Mouse (Mus musculus) forebrain, postnatal 0 days (tissue): ENCODE results near the gene Creld2. TPM values are rescaled to one million over a fixed set of nuclear protein-coding genes. Genes with fewer than 3 reads are reported as not detected.

Experiments used
- ATAC-seq: fragments of 200-750 bp; cut with Nextera tagmentation; 2 replicates; pipeline ENCODE4 v1.8.0; 2017; ENCODE audit warnings: mild to moderate bottlenecking, moderate library complexity
- DNase-seq: peaks from one replicate; pipeline ENCODE4 v3.0.0-alpha.2; 2015
- H3K27ac ChIP-seq: fragments of 300-500 bp; sonication (generic); 2 replicates; pipeline ENCODE4 v1.5.1; 2014; ENCODE audit warnings: low read depth, mild to moderate bottlenecking, antibody characterized with exemption, low read length, moderate library complexity, mixed read lengths
- H3K27me3 ChIP-seq: fragments of 300-500 bp; sonication (generic); 2 replicates; pipeline ENCODE4 v1.6.1; 2014; ENCODE audit warnings: mild to moderate bottlenecking, low read length, mixed read lengths; ENCODE audit not compliant: insufficient read depth
- H3K36me3 ChIP-seq: fragments of 300-500 bp; sonication (generic); 2 replicates; pipeline ENCODE4 v1.6.1; 2014; ENCODE audit warnings: mild to moderate bottlenecking, moderate library complexity; ENCODE audit not compliant: insufficient read depth
- H3K4me1 ChIP-seq: fragments of 300-500 bp; sonication (generic); 2 replicates; pipeline ENCODE4 v1.6.1; 2014; ENCODE audit warnings: antibody characterized with exemption; ENCODE audit not compliant: insufficient read depth
- H3K4me2 ChIP-seq: fragments of 300-500 bp; sonication (generic); 2 replicates; pipeline ENCODE4 v1.6.1; 2014; ENCODE audit warnings: low read depth, mild to moderate bottlenecking, moderate library complexity
- H3K4me3 ChIP-seq: fragments of 300-500 bp; sonication (generic); 2 replicates; pipeline ENCODE4 v1.5.1; 2014; ENCODE audit warnings: low read depth, low read length, mixed read lengths
- H3K9ac ChIP-seq: fragments of 300-500 bp; sonication (generic); 2 replicates; pipeline ENCODE4 v1.6.1; 2014; ENCODE audit warnings: mild to moderate bottlenecking
- H3K9me3 ChIP-seq: fragments of 300-500 bp; sonication (generic); 2 replicates; pipeline ENCODE4 v1.6.1; 2016; ENCODE audit warnings: low read length
- CTCF ChIP-seq: sonication (generic); IDR thresholded peaks from 2 replicates; pipeline ENCODE4 v1.5.1; 2016; ENCODE audit warnings: antibody characterized with exemption, control low read depth, low read depth
- WGBS: fragments of 180-500 bp; shearing (Covaris S2); extraction: QIAGEN DNeasy Blood & Tissue Kit; methylation state at CpG from one replicate; pipeline ENCODE4 v1.1.7; 2014; 5-methylcytosine and 5-hydroxymethylcytosine counted together
- polyA plus RNA-seq: library from polyadenylated mRNA; unstranded; fragments of >200 nt; fragmentation: Nextera tagmentation; extraction: Ambion mirVana; gene quantifications from 2 replicates; pipeline ENCODE4 v1.2.1, GENCODE M21; 2015
- total RNA-seq: library from RNA; depleted of rRNA; stranded (reverse); fragments of >200 nt; gene quantifications from 2 replicates; pipeline ENCODE4 v1.2.3, GENCODE M21; 2014

Gene Creld2
- total and polyA plus RNA-seq, 2 experiments from 2014 or later: 31.6 to 40.2 TPM

GRCm38 (mm10) chr15:88829791-88830440, 10.5 kb downstream of the Creld2 start:
- DNase-seq (no peak), ATAC-seq (no peak)
- no peaks in the 10 kb centered on the region for H3K9me3 ChIP-seq
- H3K4me3 ChIP-seq: no peak overlapping the region
- no peak overlapping the region for H3K4me2 ChIP-seq
- no peak overlapping the region for H3K9ac ChIP-seq
- peaks cover 16% of the 10 kb centered on the region for H3K36me3 ChIP-seq
- TF ChIP-seq CTCF: no peak
- H3K4me1 ChIP-seq: no peaks in the 10 kb centered on the region
- no peak overlapping the region for H3K27ac ChIP-seq
- no peaks in the 10 kb centered on the region for H3K27me3 ChIP-seq
- WGBS: 76% methylated on average over 6 of the region's 6 CpGs

GRCm38 (mm10) chr15:88830696-88831095, 11.2 kb downstream of the Creld2 start:
- Histone ChIP-seq H3K4me1 (no peaks in the 10 kb centered on the region), H3K36me3 (peaks cover 9% of the 10 kb centered on the region), H3K27me3 (no peaks in the 10 kb centered on the region), H3K9me3 (no peaks in the 10 kb centered on the region), H3K4me2 (no peak overlapping the region), H3K9ac (no peak overlapping the region), H3K27ac (no peak overlapping the region), H3K4me3 (no peak overlapping the region)
- 82% methylated on average over 5 of the region's 5 CpGs for WGBS
- DNase-seq (no peak), ATAC-seq (no peak)
- TF ChIP-seq CTCF: no peak

GRCm38 (mm10) chr15:88831482-88831881, 12.0 kb downstream of the Creld2 start:
- no peak for ATAC-seq
- peaks cover 2% of the 10 kb centered on the region; the same call in 1 of the 2 replicates for H3K36me3 ChIP-seq
- H3K9ac ChIP-seq: no peak overlapping the region
- 62% methylated on average over 5 of the region's 5 CpGs for WGBS
- H3K27me3 ChIP-seq: no peaks in the 10 kb centered on the region
- no peak overlapping the region for H3K27ac ChIP-seq
- H3K4me2 ChIP-seq: no peak overlapping the region
- H3K9me3 ChIP-seq: no peaks in the 10 kb centered on the region
- no peak for DNase-seq
- no peak overlapping the region for H3K4me3 ChIP-seq
- TF ChIP-seq CTCF: no peak
- peaks cover under 1% of the 10 kb centered on the region; the same call in 1 of the 2 replicates for H3K4me1 ChIP-seq

GRCm38 (mm10) chr15:88832536-88832935, 13.1 kb downstream of the Creld2 start:
- H3K4me3 ChIP-seq: no peak overlapping the region
- no peak overlapping the region for H3K27ac ChIP-seq
- H3K4me1 ChIP-seq: peaks cover 4% of the 10 kb centered on the region; the same call in 1 of the 2 replicates
- no peaks in the 10 kb centered on the region for H3K27me3 ChIP-seq
- no peaks in the 10 kb centered on the region for H3K36me3 ChIP-seq
- 90% methylated on average over 9 of the region's 9 CpGs for WGBS
- no peak overlapping the region for H3K9ac ChIP-seq
- H3K4me2 ChIP-seq: no peak overlapping the region
- no peak for TF ChIP-seq CTCF
- DNase-seq (no peak), ATAC-seq (no peak)
- H3K9me3 ChIP-seq: no peaks in the 10 kb centered on the region

- H3K9ac ChIP-seq: no peak overlapping the region
- H3K4me2 ChIP-seq: no peak overlapping the region
- no peaks in the 10 kb centered on the region for H3K36me3 ChIP-seq
- peaks cover 19% of the 10 kb centered on the region for H3K4me1 ChIP-seq
- H3K27ac ChIP-seq: no peak overlapping the region
- ATAC-seq (no peak), DNase-seq (no peak)
- peak; percentile 20 for TF ChIP-seq CTCF
- no peaks in the 10 kb centered on the region for H3K9me3 ChIP-seq
- H3K4me3 ChIP-seq: no peak overlapping the region
- H3K27me3 ChIP-seq: no peaks in the 10 kb centered on the region
- 73% methylated on average over 6 of the region's 6 CpGs for WGBS
Measured at GRCm38 (mm10) chr15:88836031-88836430, 16.6 kb downstream of the Creld2 start.

- no peak for TF ChIP-seq CTCF
- peaks cover 19% of the 10 kb centered on the region for H3K4me1 ChIP-seq
- no peak for DNase-seq
- peak overlapping the region; percentile 88 for H3K4me2 ChIP-seq
- H3K9me3 ChIP-seq: no peaks in the 10 kb centered on the region
- H3K9ac ChIP-seq: 0 out of 2 replicates have a peak overlapping the region, but pooled peaks have one; percentile 72
- H3K27ac ChIP-seq: no peak overlapping the region
- H3K27me3 ChIP-seq: no peaks in the 10 kb centered on the region
- H3K4me3 ChIP-seq: peak overlapping the region; percentile 54
- ATAC-seq: no peak
- H3K36me3 ChIP-seq: no peaks in the 10 kb centered on the region
- 75% methylated on average over 5 of the region's 5 CpGs for WGBS
Measured at GRCm38 (mm10) chr15:88836571-88836970, 17.1 kb downstream of the Creld2 start.

GRCm38 (mm10) chr15:88837199-88837932, 17.9 kb downstream of the Creld2 start:
- H3K9me3 ChIP-seq: no peaks in the 10 kb centered on the region
- H3K4me1 ChIP-seq: peaks cover 19% of the 10 kb centered on the region
- 3% methylated on average over 36 of the region's 39 CpGs for WGBS
- H3K36me3 ChIP-seq: no peaks in the 10 kb centered on the region
- peak overlapping the region; percentile 77 for H3K27ac ChIP-seq
- TF ChIP-seq CTCF: peak; percentile 53
- peak overlapping the region; percentile 88 for H3K4me2 ChIP-seq
- no peaks in the 10 kb centered on the region for H3K27me3 ChIP-seq
- peak overlapping the region; percentile 54 for H3K4me3 ChIP-seq
- peak overlapping the region; percentile 72 for H3K9ac ChIP-seq
- peak; percentile 84 for DNase-seq
- ATAC-seq: peak; percentile 91
